Mouse (Mus musculus) G1E-ER4 (cell line): Measurements from ENCODE around the gene Fndc10. TPM values are rescaled to one million over a fixed set of nuclear protein-coding genes. Genes with fewer than 3 reads are reported as not detected.

Experiments used
- GATA1 ChIP-seq: IDR thresholded peaks from one replicate; pipeline ENCODE4 v1.8.0; 2012; ENCODE audit warnings: low read length, inconsistent platforms
- polyA plus RNA-seq: library from polyadenylated mRNA; stranded (reverse); fragments of >175 nt; gene quantifications from 2 replicates; pipeline ENCODE4 v1.2.3, GENCODE M21; 2012

Gene Fndc10
- polyA plus RNA-seq, 1 experiment: not detected

GRCm38 (mm10) chr4:155745136-155745535 is 51.0 kb downstream of the Fndc10 start:
- TF ChIP-seq GATA1: no peak

Other genes starting within 250 kb of the Fndc10 start
- gene Tmem52, start 225.2 kb upstream of the Fndc10 start, polyA plus RNA-seq: not detected in 2 replicates
- gene Gnb1, start 203.0 kb upstream of the Fndc10 start, polyA plus RNA-seq: 30.2 and 42.8 TPM in 2 replicates
- gene Nadk, start 132.0 kb upstream of the Fndc10 start, polyA plus RNA-seq: 69.0 and 74.8 TPM in 2 replicates
- 2.6 TPM in 2 replicates for gene Slc35e2, start 92.9 kb upstream of the Fndc10 start, polyA plus RNA-seq
- gene Cdk11b, start 69.5 kb upstream of the Fndc10 start, polyA plus RNA-seq: 112 and 114 TPM in 2 replicates
- gene Gm10563, start 48.9 kb upstream of the Fndc10 start, polyA plus RNA-seq: not detected in 2 replicates
- gene Mmp23, start 41.0 kb upstream of the Fndc10 start, polyA plus RNA-seq: 0.08 and 0.09 TPM in 2 replicates
- gene Mib2, start 25.1 kb upstream of the Fndc10 start, polyA plus RNA-seq: 32.9 and 34.2 TPM in 2 replicates
- 50.1 and 52.0 TPM in 2 replicates for gene Ssu72, start 10.5 kb downstream of the Fndc10 start, polyA plus RNA-seq
- 0.73 and 0.79 TPM in 2 replicates for gene Tmem240, start 40.5 kb downstream of the Fndc10 start, polyA plus RNA-seq
- 83.6 and 88.5 TPM in 2 replicates for gene Atad3a, start 66.8 kb downstream of the Fndc10 start, polyA plus RNA-seq
- gene Vwa1, start 80.4 kb downstream of the Fndc10 start, polyA plus RNA-seq: 0.16 and 0.17 TPM in 2 replicates
- 0.02 and 0.06 TPM in 2 replicates for gene Tmem88b, start 91.5 kb downstream of the Fndc10 start, polyA plus RNA-seq
- gene Ankrd65, start 96.1 kb downstream of the Fndc10 start, polyA plus RNA-seq: not detected in 2 replicates
- 21.2 and 27.9 TPM in 2 replicates for gene Mrpl20, start 108.5 kb downstream of the Fndc10 start, polyA plus RNA-seq
- 41.7 and 52.9 TPM in 2 replicates for gene Ccnl2, start 118.1 kb downstream of the Fndc10 start, polyA plus RNA-seq
- gene Aurkaip1, start 136.9 kb downstream of the Fndc10 start, polyA plus RNA-seq: 258 and 358 TPM in 2 replicates
- 0.04 and 0.12 TPM in 2 replicates for gene Mxra8, start 145.3 kb downstream of the Fndc10 start, polyA plus RNA-seq
- gene Dvl1, start 153.1 kb downstream of the Fndc10 start, polyA plus RNA-seq: 78.6 and 89.0 TPM in 2 replicates
- 0.02 and 0.03 TPM in 2 replicates for gene Tas1r3, start 169.0 kb downstream of the Fndc10 start, polyA plus RNA-seq
- gene Cptp, start 175.1 kb downstream of the Fndc10 start, polyA plus RNA-seq: 1.7 and 8.0 TPM in 2 replicates
- 22.3 and 26.6 TPM in 2 replicates for gene Ints11, start 175.2 kb downstream of the Fndc10 start, polyA plus RNA-seq
- gene Pusl1, start 197.4 kb downstream of the Fndc10 start, polyA plus RNA-seq: 266 and 325 TPM in 2 replicates
- gene Acap3, start 197.5 kb downstream of the Fndc10 start, polyA plus RNA-seq: 37.5 and 47.6 TPM in 2 replicates
- gene Ube2j2, start 249.5 kb downstream of the Fndc10 start, polyA plus RNA-seq: 179 and 243 TPM in 2 replicates